In genomic region chr2:26574862-26575261, GRCm38 (mm10) we compare ENCODE assay signal across 18 mouse cellular contexts. TPM values are rescaled to one million over a fixed set of nuclear protein-coding genes. Genes with fewer than 3 reads are reported as not detected.
DNase-seq lines count a peak whose midpoint lies in the region; ATAC-seq lines count a peak whose summit lies in the region.
"Had no signal": no experiment of that assay in that cellular context is flagged by ENCODE, and none has a peak within 500 bp of the region (broad histone marks: within the 10 kb centered on the region; RNA-seq: fewer than 3 reads in every experiment).

No protein-coding gene starts in this region.

- H3K27me3 ChIP-seq in hindbrain, embryonic 11.5 days (ENCODE audit: control insufficient read depth, insufficient read depth, low read length) = no peaks in the 10 kb centered on the region
- H3K27me3 ChIP-seq in hindbrain, embryonic 13.5 days = no peaks in the 10 kb centered on the region
- H3K27me3 ChIP-seq in lung, embryonic 15.5 days = no peaks in the 10 kb centered on the region
- H3K27me3 ChIP-seq: embryonic facial prominence, embryonic 15.5 days; forebrain, embryonic 15.5 days; hindbrain, embryonic 15.5 days; midbrain, embryonic 15.5 days had no signal

- no peak for ATAC-seq in hindbrain, embryonic 11.5 days (ENCODE audit: low FRiP score)
- ATAC-seq in hindbrain, embryonic 13.5 days (ENCODE audit: low FRiP score) = no peak
- ATAC-seq in lung, embryonic 15.5 days (ENCODE audit: borderline replicate concordance, extremely low read depth, low FRiP score, low TSS enrichment) = no peak
- ATAC-seq: forebrain, embryonic 15.5 days; midbrain, embryonic 15.5 days had no signal

- no peaks in the 10 kb centered on the region for H3K36me3 ChIP-seq in hindbrain, embryonic 11.5 days (ENCODE audit: control insufficient read depth, insufficient read depth, low read length)
- H3K36me3 ChIP-seq in hindbrain, embryonic 13.5 days = no peaks in the 10 kb centered on the region
- no peaks in the 10 kb centered on the region for H3K36me3 ChIP-seq in lung, embryonic 15.5 days
- H3K36me3 ChIP-seq: embryonic facial prominence, embryonic 15.5 days; forebrain, embryonic 15.5 days; hindbrain, embryonic 15.5 days; midbrain, embryonic 15.5 days had no signal

- no peaks in the 10 kb centered on the region for H3K9me3 ChIP-seq in hindbrain, embryonic 11.5 days (ENCODE audit: control insufficient read depth, low read length)
- no peaks in the 10 kb centered on the region for H3K9me3 ChIP-seq in hindbrain, embryonic 13.5 days
- H3K9me3 ChIP-seq in lung, embryonic 15.5 days = no peaks in the 10 kb centered on the region
- H3K9me3 ChIP-seq: embryonic facial prominence, embryonic 15.5 days; forebrain, embryonic 15.5 days; hindbrain, embryonic 15.5 days; midbrain, embryonic 15.5 days had no signal

- WGBS in hindbrain, embryonic 11.5 days = 21% methylated on average over 5 of the region's 5 CpGs
- WGBS in hindbrain, embryonic 13.5 days = 14% methylated on average over 5 of the region's 5 CpGs
- WGBS in lung, embryonic 15.5 days = 64% methylated on average over 5 of the region's 5 CpGs

- DNase-seq in embryo, embryonic 10 days (ENCODE audit: low spot score) = peak; percentile 52
- DNase-seq in embryo, embryonic 9.5 days (ENCODE audit: extremely low spot score) = no peak
- DNase-seq in hindbrain, embryonic 11.5 days (ENCODE audit: low spot score) = no peak
- DNase-seq in lung, postnatal 4 days = no peak
- DNase-seq in retina, embryonic 14.5 days (ENCODE audit: low spot score) = peak; percentile 41
- DNase-seq in cerebellum, adult 9-10 months = no peak
- DNase-seq: adrenal gland, adult 8-10 months; cerebellum, postnatal 14 days; gastrocnemius, postnatal 25 days; lung, adult 2 months; right cerebral cortex, adult 18-20 months had no signal

- no peak overlapping the region for H3K9ac ChIP-seq in hindbrain, embryonic 11.5 days (ENCODE audit: low read depth, low read length)
- H3K9ac ChIP-seq in hindbrain, embryonic 13.5 days = no peak overlapping the region
- no peak overlapping the region for H3K9ac ChIP-seq in lung, embryonic 15.5 days
- H3K9ac ChIP-seq: embryonic facial prominence, embryonic 15.5 days; forebrain, embryonic 15.5 days; hindbrain, embryonic 15.5 days; midbrain, embryonic 15.5 days had no signal

- no peaks in the 10 kb centered on the region for H3K4me1 ChIP-seq in hindbrain, embryonic 11.5 days (replicated peaks; ENCODE audit: control insufficient read depth, insufficient read depth, low read length)
- H3K4me1 ChIP-seq in hindbrain, embryonic 13.5 days (replicated peaks) = peaks cover 35% of the 10 kb centered on the region
- H3K4me1 ChIP-seq in lung, embryonic 15.5 days = peaks cover 74% of the 10 kb centered on the region

- H3K4me3 ChIP-seq in hindbrain, embryonic 11.5 days (ENCODE audit: low read depth, low read length) = no peak overlapping the region
- H3K4me3 ChIP-seq in hindbrain, embryonic 13.5 days = no peak overlapping the region
- H3K4me3 ChIP-seq in lung, embryonic 15.5 days = no peak overlapping the region
- H3K4me3 ChIP-seq: embryonic facial prominence, embryonic 15.5 days; forebrain, embryonic 15.5 days; hindbrain, embryonic 15.5 days; midbrain, embryonic 15.5 days had no signal

- H3K4me2 ChIP-seq in hindbrain, embryonic 11.5 days (replicated peaks; ENCODE audit: low read depth, low read length) = no peak overlapping the region
- H3K4me2 ChIP-seq in hindbrain, embryonic 13.5 days = no peak overlapping the region
- no peak overlapping the region for H3K4me2 ChIP-seq in lung, embryonic 15.5 days
- H3K4me2 ChIP-seq: embryonic facial prominence, embryonic 15.5 days; forebrain, embryonic 15.5 days; hindbrain, embryonic 15.5 days; midbrain, embryonic 15.5 days had no signal

- peak overlapping the region; percentile 30; the same call in 1 of the 2 replicates for H3K27ac ChIP-seq in hindbrain, embryonic 11.5 days (ENCODE audit: low read depth, low read length)
- H3K27ac ChIP-seq in hindbrain, embryonic 13.5 days = no peak overlapping the region
- H3K27ac ChIP-seq in lung, embryonic 15.5 days = peak overlapping the region; percentile 49; the same call in 1 of the 2 replicates
- H3K27ac ChIP-seq: embryonic facial prominence, embryonic 15.5 days; hindbrain, embryonic 15.5 days; midbrain, embryonic 15.5 days had no signal

RNA-seq across cellular contexts. Expression of gene Egfl7, which starts 5.0 kb away (rescaled TPM):
- 62.7 and 65.2 TPM in 2 replicates for polyA plus RNA-seq in hindbrain, embryonic 11.5 days (2014; fragmentation: Nextera tagmentation; extraction: Ambion mirVana)
- 72.2 and 78.9 TPM in 2 replicates for polyA plus RNA-seq in hindbrain, embryonic 13.5 days (2015; fragmentation: Nextera tagmentation; extraction: Ambion mirVana)
- 339 and 341 TPM in 2 replicates for polyA plus RNA-seq in lung, embryonic 15.5 days (2015; fragmentation: Nextera tagmentation; extraction: Ambion mirVana)

RNA-seq across cellular contexts. Expression of gene Gm20532, which starts 11.6 kb away (rescaled TPM):
- not detected in 2 replicates for polyA plus RNA-seq in hindbrain, embryonic 11.5 days (2014; fragmentation: Nextera tagmentation; extraction: Ambion mirVana)
- not detected in 2 replicates for polyA plus RNA-seq in hindbrain, embryonic 13.5 days (2015; fragmentation: Nextera tagmentation; extraction: Ambion mirVana)
- polyA plus RNA-seq in lung, embryonic 15.5 days (2015; fragmentation: Nextera tagmentation; extraction: Ambion mirVana) = not detected in 2 replicates
- polyA plus RNA-seq: embryonic facial prominence, embryonic 15.5 days; forebrain, embryonic 15.5 days; hindbrain, embryonic 15.5 days; lung, adult 2 months; midbrain, embryonic 15.5 days; neural tube, embryonic 11.5 days had no signal

RNA-seq across cellular contexts. Expression of gene Agpat2, which starts 29.4 kb away (rescaled TPM):
- polyA plus RNA-seq in hindbrain, embryonic 11.5 days (2014; fragmentation: Nextera tagmentation; extraction: Ambion mirVana) = 7.3 and 7.5 TPM in 2 replicates
- polyA plus RNA-seq in hindbrain, embryonic 13.5 days (2015; fragmentation: Nextera tagmentation; extraction: Ambion mirVana) = 6.8 and 7.0 TPM in 2 replicates
- polyA plus RNA-seq in lung, embryonic 15.5 days (2015; fragmentation: Nextera tagmentation; extraction: Ambion mirVana) = 39.1 and 41.1 TPM in 2 replicates

RNA-seq across cellular contexts. Expression of gene Fam69b, which starts 53.4 kb away (rescaled TPM):
- polyA plus RNA-seq in hindbrain, embryonic 11.5 days (2014; fragmentation: Nextera tagmentation; extraction: Ambion mirVana) = 38.4 and 45.5 TPM in 2 replicates
- polyA plus RNA-seq in hindbrain, embryonic 13.5 days (2015; fragmentation: Nextera tagmentation; extraction: Ambion mirVana) = 109 and 117 TPM in 2 replicates
- 21.8 and 23.5 TPM in 2 replicates for polyA plus RNA-seq in lung, embryonic 15.5 days (2015; fragmentation: Nextera tagmentation; extraction: Ambion mirVana)

RNA-seq across cellular contexts. Expression of gene Notch1, which starts 58.4 kb away (rescaled TPM):
- polyA plus RNA-seq in hindbrain, embryonic 11.5 days (2014; fragmentation: Nextera tagmentation; extraction: Ambion mirVana) = 48.9 and 66.8 TPM in 2 replicates
- 17.5 and 19.2 TPM in 2 replicates for polyA plus RNA-seq in hindbrain, embryonic 13.5 days (2015; fragmentation: Nextera tagmentation; extraction: Ambion mirVana)
- polyA plus RNA-seq in lung, embryonic 15.5 days (2015; fragmentation: Nextera tagmentation; extraction: Ambion mirVana) = 22.1 and 23.9 TPM in 2 replicates

Comparison
In these comparisons a context has a peak if more than half of its experiments do, and no peak if none do; other contexts are left out.
1. DNase-seq: peak in embryo, embryonic 10 days (single experiment) and retina, embryonic 14.5 days (single experiment); none in embryo, embryonic 9.5 days (single experiment), hindbrain, embryonic 11.5 days (single experiment), lung, postnatal 4 days (0 of 2) and cerebellum, adult 9-10 months (single experiment).